In genomic region chr12:51735840-51736271, GRCm38 (mm10) we compare ENCODE assay signal across 10 mouse cellular contexts. TPM values are rescaled to one million over a fixed set of nuclear protein-coding genes. Genes with fewer than 3 reads are reported as not detected.
DNase-seq lines count a peak whose midpoint lies in the region; ATAC-seq and TF ChIP-seq lines count a peak whose summit lies in the region.
"Had no signal": no experiment of that assay in that cellular context is flagged by ENCODE, and none has a peak within 500 bp of the region (broad histone marks: within the 10 kb centered on the region; RNA-seq: fewer than 3 reads in every experiment).

No protein-coding gene starts in this region.

- no peak overlapping the region for H3K4me3 ChIP-seq in hindbrain, postnatal 0 days (ENCODE audit: low read length)
- H3K4me3 ChIP-seq in hindbrain, embryonic 13.5 days = no peak overlapping the region
- no peak overlapping the region for H3K4me3 ChIP-seq in embryonic facial prominence, embryonic 15.5 days (replicated peaks)
- no peak overlapping the region for H3K4me3 ChIP-seq in limb, embryonic 15.5 days
- H3K4me3 ChIP-seq in forebrain, embryonic 12.5 days (replicated peaks) = no peak overlapping the region
- H3K4me3 ChIP-seq: liver, embryonic 13.5 days had no signal

- no peaks in the 10 kb centered on the region for H3K4me1 ChIP-seq in hindbrain, postnatal 0 days (ENCODE audit: insufficient read depth, low read length)
- 0 out of 2 replicates have a peak, but pooled peaks cover 4% of the 10 kb centered on the region for H3K4me1 ChIP-seq in hindbrain, embryonic 13.5 days (replicated peaks)
- peaks cover 21% of the 10 kb centered on the region for H3K4me1 ChIP-seq in embryonic facial prominence, embryonic 15.5 days
- H3K4me1 ChIP-seq in limb, embryonic 15.5 days = peaks cover 21% of the 10 kb centered on the region
- peaks cover 4% of the 10 kb centered on the region; the same call in 1 of the 2 replicates for H3K4me1 ChIP-seq in forebrain, embryonic 12.5 days
- H3K4me1 ChIP-seq: liver, embryonic 13.5 days had no signal

- no peaks in the 10 kb centered on the region for H3K27me3 ChIP-seq in hindbrain, postnatal 0 days (ENCODE audit: insufficient read depth, low read length)
- no peaks in the 10 kb centered on the region for H3K27me3 ChIP-seq in hindbrain, embryonic 13.5 days
- no peaks in the 10 kb centered on the region for H3K27me3 ChIP-seq in embryonic facial prominence, embryonic 15.5 days
- H3K27me3 ChIP-seq in limb, embryonic 15.5 days = no peaks in the 10 kb centered on the region
- H3K27me3 ChIP-seq in forebrain, embryonic 12.5 days = peaks cover 30% of the 10 kb centered on the region
- H3K27me3 ChIP-seq: liver, embryonic 13.5 days had no signal

- no peaks in the 10 kb centered on the region for H3K9me3 ChIP-seq in hindbrain, postnatal 0 days (ENCODE audit: low read length)
- no peaks in the 10 kb centered on the region for H3K9me3 ChIP-seq in hindbrain, embryonic 13.5 days
- no peaks in the 10 kb centered on the region for H3K9me3 ChIP-seq in embryonic facial prominence, embryonic 15.5 days (replicated peaks)
- no peaks in the 10 kb centered on the region for H3K9me3 ChIP-seq in limb, embryonic 15.5 days
- H3K9me3 ChIP-seq in forebrain, embryonic 12.5 days = no peaks in the 10 kb centered on the region
- H3K9me3 ChIP-seq: liver, embryonic 13.5 days had no signal

- H3K4me2 ChIP-seq in hindbrain, postnatal 0 days (ENCODE audit: low read depth, low read length) = no peak overlapping the region
- no peak overlapping the region for H3K4me2 ChIP-seq in hindbrain, embryonic 13.5 days
- H3K4me2 ChIP-seq in embryonic facial prominence, embryonic 15.5 days (replicated peaks) = no peak overlapping the region
- H3K4me2 ChIP-seq in limb, embryonic 15.5 days = no peak overlapping the region
- H3K4me2 ChIP-seq in forebrain, embryonic 12.5 days = no peak overlapping the region
- H3K4me2 ChIP-seq: liver, embryonic 13.5 days had no signal

- ATAC-seq in hindbrain, postnatal 0 days = no peak
- ATAC-seq in hindbrain, embryonic 13.5 days (ENCODE audit: low FRiP score) = no peak
- ATAC-seq in embryonic facial prominence, embryonic 15.5 days (ENCODE audit: insufficient number of reproducible peaks, low FRiP score, low TSS enrichment, low read depth) = peak; percentile 34; the same call in 1 of the 2 replicates
- ATAC-seq in limb, embryonic 15.5 days (ENCODE audit: insufficient number of reproducible peaks, low FRiP score, low TSS enrichment, low read depth) = peak; percentile 77
- ATAC-seq in forebrain, embryonic 12.5 days (ENCODE audit: low FRiP score) = no peak
- ATAC-seq in activated CD4-positive, CD25-positive, alpha-beta regulatory T cell, adult 4 months = no peak
- ATAC-seq: inflammation-experienced regulatory T-cells, adult 6 months had no signal

- no peak for TF ChIP-seq CTCF in hindbrain, postnatal 0 days (IDR thresholded peaks at IDR 0.05; ENCODE audit: low read depth)

- H3K36me3 ChIP-seq in hindbrain, postnatal 0 days (ENCODE audit: insufficient read depth, low read length) = no peaks in the 10 kb centered on the region
- H3K36me3 ChIP-seq in hindbrain, embryonic 13.5 days = peaks cover 9% of the 10 kb centered on the region
- no peaks in the 10 kb centered on the region for H3K36me3 ChIP-seq in embryonic facial prominence, embryonic 15.5 days
- H3K36me3 ChIP-seq in limb, embryonic 15.5 days = no peaks in the 10 kb centered on the region
- H3K36me3 ChIP-seq in forebrain, embryonic 12.5 days (replicated peaks) = no peaks in the 10 kb centered on the region; the same call in 1 of the 2 replicates

- H3K27ac ChIP-seq in hindbrain, postnatal 0 days = no peak overlapping the region
- H3K27ac ChIP-seq in hindbrain, embryonic 13.5 days = no peak overlapping the region
- no peak overlapping the region; the same call in 1 of the 2 replicates for H3K27ac ChIP-seq in embryonic facial prominence, embryonic 15.5 days (replicated peaks)
- H3K27ac ChIP-seq in limb, embryonic 15.5 days = peak overlapping the region; percentile 57
- H3K27ac ChIP-seq in forebrain, embryonic 12.5 days = no peak overlapping the region
- H3K27ac ChIP-seq: liver, embryonic 13.5 days had no signal

- 40% methylated on average over 7 of the region's 7 CpGs for WGBS in hindbrain, postnatal 0 days
- WGBS in hindbrain, embryonic 13.5 days = 58% methylated on average over 7 of the region's 7 CpGs
- 44% methylated on average over 7 of the region's 7 CpGs for WGBS in embryonic facial prominence, embryonic 15.5 days
- WGBS in limb, embryonic 15.5 days = 34% methylated on average over 7 of the region's 7 CpGs
- 51% methylated on average over 7 of the region's 7 CpGs for WGBS in forebrain, embryonic 12.5 days

- peak; percentile 7 for DNase-seq in hindbrain, postnatal 0 days (ENCODE audit: low spot score)
- peak; percentile 52 for DNase-seq in Muller cell, postnatal 12 days (ENCODE audit: inconsistent ontology term)
- no peak for DNase-seq in right cerebral cortex, postnatal 10 days (ENCODE audit: low spot score in 2 of 2)
- DNase-seq: liver, embryonic 13.5 days had no signal

- no peak overlapping the region for H3K9ac ChIP-seq in hindbrain, postnatal 0 days (replicated peaks; ENCODE audit: low read length)
- H3K9ac ChIP-seq in hindbrain, embryonic 13.5 days = no peak overlapping the region
- no peak overlapping the region for H3K9ac ChIP-seq in embryonic facial prominence, embryonic 15.5 days
- H3K9ac ChIP-seq in limb, embryonic 15.5 days = no peak overlapping the region
- H3K9ac ChIP-seq in forebrain, embryonic 12.5 days = no peak overlapping the region
- H3K9ac ChIP-seq: liver, embryonic 13.5 days had no signal

RNA-seq across cellular contexts. Expression of gene Strn3, which starts 44.2 kb away (rescaled TPM):
- total RNA-seq in hindbrain, postnatal 0 days (2014; rRNA removed) = 44.1 and 44.3 TPM in 2 replicates
- polyA plus RNA-seq in hindbrain, postnatal 0 days (2015; fragmentation: Nextera tagmentation; extraction: Ambion mirVana) = 30.2 and 30.8 TPM in 2 replicates
- 40.4 and 40.5 TPM in 2 replicates for polyA plus RNA-seq in hindbrain, embryonic 13.5 days (2015; fragmentation: Nextera tagmentation; extraction: Ambion mirVana)
- polyA plus RNA-seq in embryonic facial prominence, embryonic 15.5 days (2015; fragmentation: Nextera tagmentation; extraction: Ambion mirVana) = 49.7 and 53.3 TPM in 2 replicates
- 35.5 and 47.1 TPM in 2 replicates for polyA plus RNA-seq in limb, embryonic 15.5 days (2015; fragmentation: Nextera tagmentation; extraction: Ambion mirVana)
- 57.3 and 63.5 TPM in 2 replicates for polyA plus RNA-seq in forebrain, embryonic 12.5 days (2016; fragmentation: Nextera tagmentation; extraction: Ambion mirVana)
- polyA plus RNA-seq in activated CD4-positive, CD25-positive, alpha-beta regulatory T cell, adult 4 months (2017; shearing (Covaris generic)) = 10 to 100 TPM; 15.6 to 23.2 TPM

RNA-seq across cellular contexts. Expression of gene Ap4s1, which starts 45.0 kb away (rescaled TPM):
- 18.3 and 33.9 TPM in 2 replicates for total RNA-seq in hindbrain, postnatal 0 days (2014; rRNA removed)
- 68.1 and 70.2 TPM in 2 replicates for polyA plus RNA-seq in hindbrain, postnatal 0 days (2015; fragmentation: Nextera tagmentation; extraction: Ambion mirVana)
- polyA plus RNA-seq in hindbrain, embryonic 13.5 days (2015; fragmentation: Nextera tagmentation; extraction: Ambion mirVana) = 51.1 and 56.2 TPM in 2 replicates
- 27.3 and 31.4 TPM in 2 replicates for polyA plus RNA-seq in embryonic facial prominence, embryonic 15.5 days (2015; fragmentation: Nextera tagmentation; extraction: Ambion mirVana)
- 28.9 and 29.3 TPM in 2 replicates for polyA plus RNA-seq in limb, embryonic 15.5 days (2015; fragmentation: Nextera tagmentation; extraction: Ambion mirVana)
- 50.8 and 52.6 TPM in 2 replicates for polyA plus RNA-seq in forebrain, embryonic 12.5 days (2016; fragmentation: Nextera tagmentation; extraction: Ambion mirVana)
- 10 to 100 TPM; 15.8 to 16.7 TPM for polyA plus RNA-seq in activated CD4-positive, CD25-positive, alpha-beta regulatory T cell, adult 4 months (2017; shearing (Covaris generic))

Comparison
In these comparisons a context has a peak if more than half of its experiments do, and no peak if none do; other contexts are left out.
1. ATAC-seq: peak in embryonic facial prominence, embryonic 15.5 days (single experiment) and limb, embryonic 15.5 days (single experiment); none in hindbrain, postnatal 0 days (single experiment), hindbrain, embryonic 13.5 days (single experiment), forebrain, embryonic 12.5 days (single experiment) and activated CD4-positive, CD25-positive, alpha-beta regulatory T cell, adult 4 months (single experiment).
2. DNase-seq: peak in hindbrain, postnatal 0 days (single experiment) and Muller cell, postnatal 12 days (single experiment); none in right cerebral cortex, postnatal 10 days (0 of 2).